9 mouse cellular contexts compared by ENCODE assay signal in genomic region chr1:79857681-79858388, GRCm38 (mm10). TPM values are rescaled to one million over a fixed set of nuclear protein-coding genes. Genes with fewer than 3 reads are reported as not detected.
DNase-seq lines count a peak whose midpoint lies in the region; ATAC-seq and TF ChIP-seq lines count a peak whose summit lies in the region.
"Had no signal": no experiment of that assay in that cellular context is flagged by ENCODE, and none has a peak within 500 bp of the region (broad histone marks: within the 10 kb centered on the region; RNA-seq: fewer than 3 reads in every experiment).

No protein-coding gene starts in this region.

- peak overlapping the region; percentile 78 for H3K9ac ChIP-seq in intestine, embryonic 14.5 days (ENCODE audit: low read length)
- peak overlapping the region; percentile 77 for H3K9ac ChIP-seq in midbrain, embryonic 14.5 days (replicated peaks; ENCODE audit: low read length)

- TF ChIP-seq CTCF in thymus, adult 2 months (IDR thresholded peaks at IDR 0.05; ENCODE audit: borderline replicate concordance, control insufficient read depth, extremely low read depth, insufficient read depth, low read length, poor library complexity), result no peak

- H3K9me3 ChIP-seq in heart, embryonic 10.5 days, result no peaks in the 10 kb centered on the region
- no peaks in the 10 kb centered on the region for H3K9me3 ChIP-seq in intestine, embryonic 14.5 days (ENCODE audit: control insufficient read depth, low read length)
- no peaks in the 10 kb centered on the region for H3K9me3 ChIP-seq in midbrain, embryonic 14.5 days (ENCODE audit: control insufficient read depth, low read length)

- 3% methylated on average over 32 of the region's 32 CpGs for WGBS in heart, embryonic 10.5 days
- 12% methylated on average over 32 of the region's 32 CpGs for WGBS in thymus, adult 2 months
- 3% methylated on average over 32 of the region's 32 CpGs for WGBS in intestine, embryonic 14.5 days
- WGBS in midbrain, embryonic 14.5 days, result 2% methylated on average over 32 of the region's 32 CpGs

- peak overlapping the region; percentile 94 for H3K27ac ChIP-seq in heart, embryonic 10.5 days
- H3K27ac ChIP-seq in thymus, adult 2 months (ENCODE audit: control insufficient read depth, insufficient read depth, low read length), result no peak overlapping the region
- no peak overlapping the region for H3K27ac ChIP-seq in intestine, embryonic 14.5 days (ENCODE audit: low read depth)
- 0 out of 2 replicates have a peak overlapping the region, but pooled peaks have one; percentile 41 for H3K27ac ChIP-seq in midbrain, embryonic 14.5 days (replicated peaks; ENCODE audit: low read depth, low read length)

- DNase-seq in heart, embryonic 10.5 days (ENCODE audit: low spot score), result peak; percentile 80
- no peak for DNase-seq in heart, adult 9 months (ENCODE audit: low spot score in 2 of 2)
- no peak for DNase-seq in thymus, adult 2 months
- DNase-seq in thymus, postnatal 36 days, result no peak
- DNase-seq in intestine, embryonic 14.5 days (ENCODE audit: low spot score), result no peak
- peak; percentile 40 for DNase-seq in midbrain, embryonic 14.5 days
- DNase-seq in layer of hippocampus, adult 18-20 months (ENCODE audit: low spot score in 2 of 2), result no peak

- TF ChIP-seq POLR2A in thymus, adult 2 months (IDR thresholded peaks at IDR 0.05; ENCODE audit: control insufficient read depth, extremely low read depth, insufficient read depth, low read length, poor library complexity), result no peak

- peak overlapping the region; percentile 96 for H3K4me2 ChIP-seq in intestine, embryonic 14.5 days (ENCODE audit: low read length)
- peak overlapping the region; percentile 98 for H3K4me2 ChIP-seq in midbrain, embryonic 14.5 days (ENCODE audit: low read length)

- H3K36me3 ChIP-seq in heart, embryonic 10.5 days, result no peaks in the 10 kb centered on the region
- no peaks in the 10 kb centered on the region for H3K36me3 ChIP-seq in thymus, adult 2 months (ENCODE audit: control insufficient read depth, insufficient read depth, low read length)
- H3K36me3 ChIP-seq in intestine, embryonic 14.5 days (ENCODE audit: control insufficient read depth, insufficient read depth, low read length), result no peaks in the 10 kb centered on the region
- no peaks in the 10 kb centered on the region for H3K36me3 ChIP-seq in midbrain, embryonic 14.5 days (ENCODE audit: control insufficient read depth, insufficient read depth, low read length)
- H3K36me3 ChIP-seq: G1E had no signal

- peak; percentile 32; the same call in 1 of the 2 replicates for ATAC-seq in intestine, embryonic 14.5 days (replicated peaks; ENCODE audit: low FRiP score, low TSS enrichment, low read depth)
- ATAC-seq in midbrain, embryonic 14.5 days (ENCODE audit: low FRiP score, low TSS enrichment), result peak; percentile 20
- ATAC-seq in activated CD4-positive, CD25-positive, alpha-beta regulatory T cell, adult 4 months, result no peak

- H3K4me1 ChIP-seq in heart, embryonic 10.5 days, result peaks cover 43% of the 10 kb centered on the region
- peaks cover 9% of the 10 kb centered on the region for H3K4me1 ChIP-seq in thymus, adult 2 months (replicated peaks; ENCODE audit: control insufficient read depth, insufficient read depth, low read length)
- peaks cover 34% of the 10 kb centered on the region for H3K4me1 ChIP-seq in intestine, embryonic 14.5 days (replicated peaks; ENCODE audit: control insufficient read depth, insufficient read depth, low read length)
- H3K4me1 ChIP-seq in midbrain, embryonic 14.5 days (ENCODE audit: control insufficient read depth, insufficient read depth, low read length), result peaks cover 22% of the 10 kb centered on the region

- H3K4me3 ChIP-seq in heart, embryonic 10.5 days, result peak overlapping the region; percentile 88
- peak overlapping the region; percentile 52 for H3K4me3 ChIP-seq in thymus, adult 2 months (ENCODE audit: control insufficient read depth, insufficient read depth, low read length)
- peak overlapping the region; percentile 68 for H3K4me3 ChIP-seq in intestine, embryonic 14.5 days (ENCODE audit: low read depth, low read length)
- H3K4me3 ChIP-seq in midbrain, embryonic 14.5 days (replicated peaks; ENCODE audit: low read depth, low read length), result peak overlapping the region; percentile 73

- no peaks in the 10 kb centered on the region for H3K27me3 ChIP-seq in heart, embryonic 10.5 days (ENCODE audit: insufficient read depth, poor library complexity, severe bottlenecking)
- H3K27me3 ChIP-seq in thymus, adult 2 months (ENCODE audit: control insufficient read depth, insufficient read depth, low read length), result no peaks in the 10 kb centered on the region; the same call in 1 of the 2 replicates
- no peaks in the 10 kb centered on the region for H3K27me3 ChIP-seq in intestine, embryonic 14.5 days (replicated peaks; ENCODE audit: control insufficient read depth, insufficient read depth, low read length)
- H3K27me3 ChIP-seq in midbrain, embryonic 14.5 days (ENCODE audit: control insufficient read depth, insufficient read depth, low read length), result peaks cover 27% of the 10 kb centered on the region

RNA-seq across cellular contexts. Expression of gene Serpine2, which starts 3.1 kb away (rescaled TPM):
- polyA plus RNA-seq in heart, embryonic 10.5 days (2016; fragmentation: Nextera tagmentation; extraction: Ambion mirVana), result 112 and 136 TPM in 2 replicates
- 33.8 and 46.7 TPM in 2 replicates for polyA plus RNA-seq in thymus, adult 2 months (2012; rRNA removed)
- polyA plus RNA-seq in intestine, embryonic 14.5 days (2014; fragmentation: Nextera tagmentation; extraction: Ambion mirVana), result 112 and 136 TPM in 2 replicates
- 199 and 214 TPM in 2 replicates for polyA plus RNA-seq in midbrain, embryonic 14.5 days (2014; fragmentation: Nextera tagmentation; extraction: Ambion mirVana)
- 1 to 10 TPM; 1.5 to 3.1 TPM for polyA plus RNA-seq in activated CD4-positive, CD25-positive, alpha-beta regulatory T cell, adult 4 months (2017; shearing (Covaris generic))
- 100 to 1,000 TPM; 130 to 138 TPM for total RNA-seq in layer of hippocampus, adult 18-20 months (2021)
- polyA plus RNA-seq: G1E had no signal

Comparison
In these comparisons a context has a peak if more than half of its experiments do, and no peak if none do; other contexts are left out.
1. DNase-seq: peak in heart, embryonic 10.5 days (single experiment) and midbrain, embryonic 14.5 days (single experiment); none in heart, adult 9 months (0 of 2), thymus, adult 2 months (single experiment), thymus, postnatal 36 days (0 of 2), intestine, embryonic 14.5 days (single experiment) and layer of hippocampus, adult 18-20 months (0 of 2).
2. H3K27ac ChIP-seq: peak in heart, embryonic 10.5 days (single experiment) and midbrain, embryonic 14.5 days (single experiment); none in thymus, adult 2 months (single experiment) and intestine, embryonic 14.5 days (single experiment).
3. Peak in every context shown above with its lines, with median percentiles within 50 percentile points of each other: H3K4me3 ChIP-seq.